Mouse (Mus musculus) hindbrain, embryonic 16.5 days (tissue): ENCODE measurements at regions not wholly inside any gene's neighbourhood (a gene's known extent, or its start where the extent isn't known, plus 50 kb on each side); places are given as distances from the start of the nearest gene placed in this dataset.

Source experiments
- ATAC-seq: fragments of 200-750 bp; cut with Nextera tagmentation; 2 replicates; pipeline ENCODE4 v1.8.0; 2017; ENCODE audit warnings: moderate TSS enrichment, moderate library complexity
- H3K27ac ChIP-seq: fragments of 300-500 bp; sonication (generic); 2 replicates; pipeline ENCODE4 v1.5.1; 2014; ENCODE audit warnings: low read depth, mild to moderate bottlenecking, control low read depth, low read length, moderate library complexity
- H3K27me3 ChIP-seq: fragments of 300-500 bp; sonication (generic); replicated peaks from 2 replicates; pipeline ENCODE4 v1.6.1; 2014; ENCODE audit warnings: low read length; ENCODE audit not compliant: control insufficient read depth, insufficient read depth
- H3K36me3 ChIP-seq: fragments of 300-500 bp; sonication (generic); 2 replicates; pipeline ENCODE4 v1.6.1; 2014; ENCODE audit warnings: mild to moderate bottlenecking, low read length, moderate library complexity, mixed read lengths; ENCODE audit not compliant: control insufficient read depth, insufficient read depth
- H3K4me1 ChIP-seq: fragments of 300-500 bp; sonication (generic); 2 replicates; pipeline ENCODE4 v1.6.1; 2014; ENCODE audit warnings: low read depth, low read length; ENCODE audit not compliant: control insufficient read depth, insufficient read depth
- H3K4me2 ChIP-seq: fragments of 300-500 bp; sonication (generic); 2 replicates; pipeline ENCODE4 v1.6.1; 2014; ENCODE audit warnings: mild to moderate bottlenecking, low read length, control low read depth, moderate library complexity
- H3K4me3 ChIP-seq: fragments of 300-500 bp; sonication (generic); 2 replicates; pipeline ENCODE4 v1.5.1; 2014; ENCODE audit warnings: mild to moderate bottlenecking, low read length, control low read depth, moderate library complexity
- H3K9ac ChIP-seq: fragments of 300-500 bp; sonication (generic); 2 replicates; pipeline ENCODE4 v1.6.1; 2014; ENCODE audit warnings: low read depth, mild to moderate bottlenecking, control low read depth, low read length, moderate library complexity
- H3K9me3 ChIP-seq: fragments of 300-500 bp; sonication (generic); 2 replicates; pipeline ENCODE4 v1.6.1; 2014; ENCODE audit warnings: mild to moderate bottlenecking, low read length, moderate library complexity; ENCODE audit not compliant: control insufficient read depth
- WGBS: fragments of 180-500 bp; shearing (Covaris S2); extraction: QIAGEN DNeasy Blood & Tissue Kit; methylation state at CpG from one replicate; pipeline ENCODE4 v1.1.7; 2014; 5-methylcytosine and 5-hydroxymethylcytosine counted together

GRCm38 (mm10) chr12:13140636-13141035 lies 108.4 kb downstream of the Ddx1 start:
- Histone ChIP-seq H3K27ac (no peak overlapping the region), H3K27me3 (no peaks in the 10 kb centered on the region), H3K4me3 (no peak overlapping the region), H3K4me1 (no peaks in the 10 kb centered on the region), H3K9ac (no peak overlapping the region), H3K36me3 (no peaks in the 10 kb centered on the region), H3K4me2 (no peak overlapping the region), H3K9me3 (no peaks in the 10 kb centered on the region)
- ATAC-seq, result no peak
- 94% methylated on average over 6 of the region's 6 CpGs for WGBS

GRCm38 (mm10) chr12:13139189-13139588 lies 109.8 kb downstream of the Ddx1 start:
- H3K9ac ChIP-seq, result no peak overlapping the region
- no peak overlapping the region for H3K27ac ChIP-seq
- 76% methylated on average over 5 of the region's 5 CpGs for WGBS
- H3K4me3 ChIP-seq, result no peak overlapping the region
- no peaks in the 10 kb centered on the region for H3K9me3 ChIP-seq
- no peaks in the 10 kb centered on the region for H3K27me3 ChIP-seq
- no peak for ATAC-seq
- no peak overlapping the region for H3K4me2 ChIP-seq
- no peaks in the 10 kb centered on the region for H3K4me1 ChIP-seq
- H3K36me3 ChIP-seq, result no peaks in the 10 kb centered on the region

- no peak overlapping the region for H3K4me2 ChIP-seq
- no peaks in the 10 kb centered on the region for H3K36me3 ChIP-seq
- H3K27ac ChIP-seq, result no peak overlapping the region
- 85% methylated on average over 5 of the region's 10 CpGs for whole genome bisulfite sequencing
- no peak for ATAC-seq
- no peak overlapping the region for H3K4me3 ChIP-seq
- no peaks in the 10 kb centered on the region for H3K4me1 ChIP-seq
- no peaks in the 10 kb centered on the region for H3K9me3 ChIP-seq
- no peak overlapping the region for H3K9ac ChIP-seq
- no peaks in the 10 kb centered on the region for H3K27me3 ChIP-seq
Observed at GRCm38 (mm10) chr12:13134168-13134567, 114.8 kb downstream of the Ddx1 start.

GRCm38 (mm10) chr12:13129677-13130082 lies 119.3 kb downstream of the Ddx1 start:
- no peak overlapping the region for H3K27ac ChIP-seq
- no peak overlapping the region for H3K4me2 ChIP-seq
- no peak overlapping the region for H3K4me3 ChIP-seq
- 0 out of 2 replicates have a peak, but pooled peaks have one; percentile 40 for ATAC-seq
- no peaks in the 10 kb centered on the region for H3K36me3 ChIP-seq
- WGBS, result 51% methylated on average over 8 of the region's 8 CpGs
- no peak overlapping the region for H3K9ac ChIP-seq
- H3K4me1 ChIP-seq, result no peaks in the 10 kb centered on the region
- H3K27me3 ChIP-seq, result no peaks in the 10 kb centered on the region
- H3K9me3 ChIP-seq, result no peaks in the 10 kb centered on the region

- H3K4me3 ChIP-seq, result no peak overlapping the region
- 78% methylated on average over 11 of the region's 11 CpGs for WGBS
- no peaks in the 10 kb centered on the region for H3K4me1 ChIP-seq
- H3K36me3 ChIP-seq, result no peaks in the 10 kb centered on the region
- no peak overlapping the region for H3K4me2 ChIP-seq
- H3K9ac ChIP-seq, result no peak overlapping the region
- H3K9me3 ChIP-seq, result no peaks in the 10 kb centered on the region
- ATAC-seq, result no peak
- H3K27ac ChIP-seq, result no peak overlapping the region
- H3K27me3 ChIP-seq, result no peaks in the 10 kb centered on the region
Observed at GRCm38 (mm10) chr12:13127407-13127806, 121.6 kb downstream of the Ddx1 start.

GRCm38 (mm10) chr12:13125054-13125453 lies 124.0 kb downstream of the Ddx1 start:
- Histone ChIP-seq H3K4me3 (no peak overlapping the region), H3K36me3 (no peaks in the 10 kb centered on the region), H3K27me3 (no peaks in the 10 kb centered on the region), H3K9me3 (no peaks in the 10 kb centered on the region), H3K4me2 (no peak overlapping the region), H3K27ac (no peak overlapping the region), H3K9ac (no peak overlapping the region), H3K4me1 (no peaks in the 10 kb centered on the region)
- no peak for ATAC-seq
- WGBS, result 96% methylated on average over 1 of the region's 1 CpGs

- no peaks in the 10 kb centered on the region for H3K9me3 ChIP-seq
- H3K4me2 ChIP-seq, result no peak overlapping the region
- no peaks in the 10 kb centered on the region for H3K27me3 ChIP-seq
- no peaks in the 10 kb centered on the region for H3K4me1 ChIP-seq
- 48% methylated on average over 9 of the region's 9 CpGs for WGBS
- no peak overlapping the region for H3K4me3 ChIP-seq
- H3K36me3 ChIP-seq, result no peaks in the 10 kb centered on the region
- no peak for ATAC-seq
- H3K9ac ChIP-seq, result no peak overlapping the region
- no peak overlapping the region for H3K27ac ChIP-seq
Observed at GRCm38 (mm10) chr12:13122282-13122681, 126.7 kb downstream of the Ddx1 start.

GRCm38 (mm10) chr12:13120581-13120980 lies 128.4 kb downstream of the Ddx1 start:
- no peak overlapping the region for H3K4me2 ChIP-seq
- no peaks in the 10 kb centered on the region for H3K4me1 ChIP-seq
- no peaks in the 10 kb centered on the region for H3K36me3 ChIP-seq
- H3K9ac ChIP-seq, result no peak overlapping the region
- H3K9me3 ChIP-seq, result no peaks in the 10 kb centered on the region
- no peaks in the 10 kb centered on the region for H3K27me3 ChIP-seq
- H3K4me3 ChIP-seq, result no peak overlapping the region
- H3K27ac ChIP-seq, result no peak overlapping the region
- ATAC-seq, result no peak
- WGBS, result 49% methylated on average over 7 of the region's 7 CpGs

- no peak overlapping the region for H3K4me2 ChIP-seq
- 79% methylated on average over 3 of the region's 3 CpGs for WGBS
- no peak for ATAC-seq
- H3K27ac ChIP-seq, result no peak overlapping the region
- H3K9me3 ChIP-seq, result no peaks in the 10 kb centered on the region
- H3K36me3 ChIP-seq, result no peaks in the 10 kb centered on the region
- H3K4me3 ChIP-seq, result no peak overlapping the region
- H3K9ac ChIP-seq, result no peak overlapping the region
- H3K27me3 ChIP-seq, result no peaks in the 10 kb centered on the region
- H3K4me1 ChIP-seq, result no peaks in the 10 kb centered on the region
Observed at GRCm38 (mm10) chr12:13119653-13120052, 129.4 kb downstream of the Ddx1 start.

- 69% methylated on average over 9 of the region's 9 CpGs for WGBS
- H3K4me3 ChIP-seq, result no peak overlapping the region
- H3K9me3 ChIP-seq, result no peaks in the 10 kb centered on the region
- no peaks in the 10 kb centered on the region for H3K27me3 ChIP-seq
- H3K9ac ChIP-seq, result no peak overlapping the region
- ATAC-seq, result no peak
- no peak overlapping the region for H3K4me2 ChIP-seq
- no peaks in the 10 kb centered on the region for H3K4me1 ChIP-seq
- no peaks in the 10 kb centered on the region for H3K36me3 ChIP-seq
- no peak overlapping the region for H3K27ac ChIP-seq
Observed at GRCm38 (mm10) chr12:13118026-13118425, 131.0 kb downstream of the Ddx1 start.
